Mouse (Mus musculus): Measurements from ENCODE around the gene Akt1s1.

DNA sequence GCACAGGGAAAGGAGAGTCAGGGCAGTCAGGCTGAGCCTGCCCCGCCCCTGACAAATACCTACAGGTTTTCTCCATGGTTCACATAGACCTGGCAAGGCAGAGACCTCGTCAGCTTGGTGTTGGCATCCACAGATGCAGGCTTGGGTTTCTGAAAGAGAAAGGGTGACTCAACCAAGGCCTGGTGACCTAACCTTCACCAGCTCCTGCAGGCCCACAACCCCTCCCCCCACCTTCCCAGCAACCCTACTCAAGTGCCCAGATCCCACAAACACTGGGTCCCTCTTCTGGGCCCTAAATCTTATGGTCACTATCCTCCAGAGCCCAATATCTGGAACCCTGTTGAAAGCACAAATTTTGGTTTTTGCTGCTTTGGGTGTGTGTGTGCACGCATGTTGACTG lies 34.2 kb downstream of the Akt1s1 start:
- no peak for TF ChIP-seq CTCF (IDR thresholded peaks at IDR 0.05; ENCODE audit: low read depth)
- no peak for TF ChIP-seq EP300 (IDR thresholded peaks at IDR 0.05; ENCODE audit: low read depth)

All from liver, embryonic 14.5 days (tissue).